Mouse (Mus musculus) kidney, embryonic 16.5 days (tissue): ENCODE results near the gene Gm13871. TPM values are rescaled to one million over a fixed set of nuclear protein-coding genes. Genes with fewer than 3 reads are reported as not detected.
"Not testable (repeated sequence)": the region's sequence is repeated elsewhere in the genome, so short reads cannot be mapped to it uniquely, and the experiment has no call there.

ENCODE experiments used
- ATAC-seq: fragments of 200-750 bp; cut with Nextera tagmentation; 2 replicates; pipeline ENCODE4 v1.8.0; 2017; ENCODE audit warnings: moderate TSS enrichment; ENCODE audit not compliant: low FRiP score, low TSS enrichment
- H3K27ac ChIP-seq: fragments of 300-500 bp; sonication (generic); 2 replicates; pipeline ENCODE4 v1.5.1; 2014; ENCODE audit warnings: low read length
- H3K27me3 ChIP-seq: fragments of 300-500 bp; sonication (generic); 2 replicates; pipeline ENCODE4 v1.6.1; 2014; ENCODE audit warnings: low read length, control low read depth, mixed read lengths; ENCODE audit not compliant: insufficient read depth
- H3K36me3 ChIP-seq: fragments of 300-500 bp; sonication (generic); 2 replicates; pipeline ENCODE4 v1.6.1; 2014; ENCODE audit warnings: low read length, control low read depth, mixed read lengths; ENCODE audit not compliant: insufficient read depth
- H3K4me1 ChIP-seq: fragments of 300-500 bp; sonication (generic); 2 replicates; pipeline ENCODE4 v1.6.1; 2014; ENCODE audit warnings: low read length, control low read depth, mixed read lengths; ENCODE audit not compliant: insufficient read depth
- H3K4me2 ChIP-seq: fragments of 300-500 bp; sonication (generic); replicated peaks from 2 replicates; pipeline ENCODE4 v1.6.1; 2014; ENCODE audit warnings: low read depth, low read length
- H3K4me3 ChIP-seq: fragments of 300-500 bp; sonication (generic); 2 replicates; pipeline ENCODE4 v1.5.1; 2014; ENCODE audit warnings: mild to moderate bottlenecking, low read length
- H3K9ac ChIP-seq: fragments of 300-500 bp; sonication (generic); replicated peaks from 2 replicates; pipeline ENCODE4 v1.6.1; 2014; ENCODE audit warnings: low read length
- H3K9me3 ChIP-seq: fragments of 300-500 bp; sonication (generic); 2 replicates; pipeline ENCODE4 v1.6.1; 2016; ENCODE audit warnings: low read length, control low read depth
- WGBS: fragments of 180-500 bp; shearing (Covaris S2); extraction: QIAGEN DNeasy Blood & Tissue Kit; methylation state at CpG from one replicate; pipeline ENCODE4 v1.1.7; 2014; 5-methylcytosine and 5-hydroxymethylcytosine counted together
- polyA plus RNA-seq: library from polyadenylated mRNA; unstranded; fragments of >200 nt; fragmentation: Nextera tagmentation; extraction: Ambion mirVana; gene quantifications from 2 replicates; pipeline ENCODE4 v1.2.1, GENCODE M21; 2015

Gene Gm13871
- not detected in 2 replicates for polyA plus RNA-seq

DNA sequence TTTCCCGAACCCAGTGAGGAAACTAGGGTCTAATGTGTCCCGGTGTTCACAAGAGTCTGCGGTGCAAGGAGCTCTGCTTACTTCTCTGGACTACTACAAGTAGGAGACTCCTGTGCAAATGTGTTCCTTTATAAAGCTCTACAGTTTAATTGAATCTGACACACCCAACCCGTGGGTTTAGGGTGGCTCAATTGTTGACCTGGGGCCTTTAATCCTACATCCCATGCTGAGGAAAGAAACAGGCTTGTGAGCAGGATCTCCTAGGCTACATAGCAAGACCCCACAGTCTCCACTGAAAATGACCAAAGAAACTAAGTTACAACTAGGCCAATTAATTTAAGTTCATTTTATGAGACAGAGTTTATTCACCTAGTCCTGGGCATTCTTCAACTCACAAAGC lies at the start of gene Gm13871:
Gm13871 (minus strand) TSS at position 101 of the 400 bp plus-strand sequence.
- not testable (repeated sequence) for H3K27me3 ChIP-seq, H3K36me3 ChIP-seq, ATAC-seq, H3K4me1 ChIP-seq, H3K27ac ChIP-seq, H3K9ac ChIP-seq, H3K9me3 ChIP-seq, H3K4me2 ChIP-seq, H3K4me3 ChIP-seq
- WGBS, result no CpG with 5 or more reads among the region's 4 CpGs

DNA sequence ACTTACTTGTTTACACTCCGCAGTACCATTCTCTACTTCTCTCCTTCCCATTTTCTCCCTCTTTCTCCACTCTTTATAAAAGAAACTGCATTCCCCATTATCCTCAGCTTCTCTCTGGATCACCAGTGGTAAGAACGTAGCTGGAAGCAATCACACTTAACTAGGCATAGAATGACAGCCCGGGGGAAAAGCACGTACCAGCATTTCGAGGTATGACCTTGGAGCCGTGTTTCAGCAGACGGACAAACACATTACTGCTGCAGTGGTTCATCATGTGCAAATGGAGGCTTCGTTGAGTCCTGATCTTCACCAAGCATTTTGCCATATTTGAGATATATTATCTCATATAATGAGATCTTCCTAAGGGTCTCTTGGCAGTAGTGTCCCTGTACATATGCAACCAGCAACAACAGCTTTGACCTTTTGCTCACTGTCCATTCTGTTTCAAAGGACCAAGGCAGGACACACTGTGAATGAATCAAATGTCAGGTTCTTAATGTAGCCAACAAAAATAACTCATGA lies 44.7 kb upstream of the Gm13871 start, which contains the start of gene 2310002L09Rik:
2310002L09Rik (minus strand) TSS at position 472 of the 522 bp plus-strand sequence.
- 82% methylated on average over 8 of the region's 8 CpGs for WGBS
- no peak within 1 kb of the TSS for H3K4me2 ChIP-seq
- H3K4me1 ChIP-seq, result no peaks in the 10 kb centered on the region
- H3K4me3 ChIP-seq, result no peak within 1 kb of the TSS
- no peaks in the 10 kb centered on the region for H3K9me3 ChIP-seq
- no peaks in the 10 kb centered on the region for H3K27me3 ChIP-seq
- no peak for ATAC-seq
- no peak within 1 kb of the TSS for H3K27ac ChIP-seq
- no peaks in the 10 kb centered on the region for H3K36me3 ChIP-seq
- H3K9ac ChIP-seq, result no peak within 1 kb of the TSS

DNA sequence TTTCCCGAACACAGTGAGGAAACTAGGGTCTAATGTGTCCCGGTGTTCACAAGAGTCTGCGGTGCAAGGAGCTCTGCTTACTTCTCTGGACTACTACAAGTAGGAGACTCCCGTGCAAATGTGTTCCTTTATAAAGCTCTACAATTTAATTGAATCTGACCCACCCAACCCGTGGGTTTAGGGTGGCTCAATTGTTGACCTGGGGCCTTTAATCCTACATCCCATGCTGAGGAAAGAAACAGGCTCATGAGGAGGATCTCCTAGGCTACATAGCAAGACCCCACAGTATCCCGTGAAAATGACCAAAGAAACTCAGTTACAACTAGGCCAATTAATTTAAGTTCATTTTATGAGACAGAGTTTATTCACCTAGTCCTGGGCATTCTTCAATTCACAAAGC lies 14.9 kb upstream of the Gm13871 start, which contains the start of gene Gm11756:
Gm11756 (minus strand) TSS at position 101 of the 400 bp plus-strand sequence.
- H3K9ac ChIP-seq, H3K27me3 ChIP-seq, H3K9me3 ChIP-seq, H3K27ac ChIP-seq, ATAC-seq, H3K4me1 ChIP-seq, H3K4me3 ChIP-seq, H3K4me2 ChIP-seq, H3K36me3 ChIP-seq: not testable (repeated sequence)
- WGBS, result 91% methylated on average over 6 of the region's 6 CpGs

DNA sequence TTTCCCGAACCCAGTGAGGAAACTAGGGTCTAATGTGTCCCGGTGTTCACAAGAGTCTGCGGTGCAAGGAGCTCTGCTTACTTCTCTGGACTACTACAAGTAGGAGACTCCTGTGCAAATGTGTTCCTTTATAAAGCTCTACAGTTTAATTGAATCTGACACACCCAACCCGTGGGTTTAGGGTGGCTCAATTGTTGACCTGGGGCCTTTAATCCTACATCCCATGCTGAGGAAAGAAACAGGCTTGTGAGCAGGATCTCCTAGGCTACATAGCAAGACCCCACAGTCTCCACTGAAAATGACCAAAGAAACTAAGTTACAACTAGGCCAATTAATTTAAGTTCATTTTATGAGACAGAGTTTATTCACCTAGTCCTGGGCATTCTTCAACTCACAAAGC lies 14.7 kb downstream of the Gm13871 start, which contains the start of gene Gm11757:
Gm11757 (minus strand) TSS at position 101 of the 400 bp plus-strand sequence.
- H3K4me1 ChIP-seq, H3K36me3 ChIP-seq, ATAC-seq, H3K9me3 ChIP-seq, H3K4me2 ChIP-seq, H3K27ac ChIP-seq, H3K9ac ChIP-seq, H3K27me3 ChIP-seq, H3K4me3 ChIP-seq: not testable (repeated sequence)
- WGBS, result no CpG with 5 or more reads among the region's 4 CpGs

DNA sequence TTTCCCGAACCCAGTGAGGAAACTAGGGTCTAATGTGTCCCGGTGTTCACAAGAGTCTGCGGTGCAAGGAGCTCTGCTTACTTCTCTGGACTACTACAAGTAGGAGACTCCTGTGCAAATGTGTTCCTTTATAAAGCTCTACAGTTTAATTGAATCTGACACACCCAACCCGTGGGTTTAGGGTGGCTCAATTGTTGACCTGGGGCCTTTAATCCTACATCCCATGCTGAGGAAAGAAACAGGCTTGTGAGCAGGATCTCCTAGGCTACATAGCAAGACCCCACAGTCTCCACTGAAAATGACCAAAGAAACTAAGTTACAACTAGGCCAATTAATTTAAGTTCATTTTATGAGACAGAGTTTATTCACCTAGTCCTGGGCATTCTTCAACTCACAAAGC lies 29.6 kb downstream of the Gm13871 start, which contains the start of gene Gm11758:
Gm11758 (minus strand) TSS at position 101 of the 400 bp plus-strand sequence.
- not testable (repeated sequence) for H3K4me3 ChIP-seq, H3K9ac ChIP-seq
- no CpG with 5 or more reads among the region's 4 CpGs for WGBS

More for the DNA sequence above, 29.6 kb downstream of the Gm13871 start, which contains the start of gene Gm11758:
- not testable (repeated sequence) for H3K27ac ChIP-seq, H3K4me2 ChIP-seq, H3K27me3 ChIP-seq, H3K9me3 ChIP-seq, ATAC-seq, H3K36me3 ChIP-seq, H3K4me1 ChIP-seq

Other genes starting within 250 kb of the Gm13871 start
- not detected in 2 replicates for gene Gm11239, start 237.6 kb downstream of the Gm13871 start, polyA plus RNA-seq
- not detected in 2 replicates for gene Gm428, start 222.4 kb downstream of the Gm13871 start, polyA plus RNA-seq
- 7.5 and 7.6 TPM in 2 replicates for gene Rasef, start 115.0 kb downstream of the Gm13871 start, polyA plus RNA-seq
- gene Gm11758, start 29.7 kb downstream of the Gm13871 start, polyA plus RNA-seq, result not detected in 2 replicates
- gene Gm11757, start 14.8 kb downstream of the Gm13871 start, polyA plus RNA-seq, result not detected in 2 replicates
- not detected in 2 replicates for gene Gm11756, start 14.8 kb upstream of the Gm13871 start, polyA plus RNA-seq
- 0.41 and 0.65 TPM in 2 replicates for gene 2310002L09Rik, start 44.9 kb upstream of the Gm13871 start, polyA plus RNA-seq
- 1.5 and 1.8 TPM in 2 replicates for gene Frmd3, start 107.5 kb upstream of the Gm13871 start, polyA plus RNA-seq